Mouse (Mus musculus): ENCODE results near the gene 5430403G16Rik.
"Not testable (repeated sequence)": the region's sequence is repeated elsewhere in the genome, so short reads cannot be mapped to it uniquely, and the experiment has no call there.

5430403G16Rik gene

DNA sequence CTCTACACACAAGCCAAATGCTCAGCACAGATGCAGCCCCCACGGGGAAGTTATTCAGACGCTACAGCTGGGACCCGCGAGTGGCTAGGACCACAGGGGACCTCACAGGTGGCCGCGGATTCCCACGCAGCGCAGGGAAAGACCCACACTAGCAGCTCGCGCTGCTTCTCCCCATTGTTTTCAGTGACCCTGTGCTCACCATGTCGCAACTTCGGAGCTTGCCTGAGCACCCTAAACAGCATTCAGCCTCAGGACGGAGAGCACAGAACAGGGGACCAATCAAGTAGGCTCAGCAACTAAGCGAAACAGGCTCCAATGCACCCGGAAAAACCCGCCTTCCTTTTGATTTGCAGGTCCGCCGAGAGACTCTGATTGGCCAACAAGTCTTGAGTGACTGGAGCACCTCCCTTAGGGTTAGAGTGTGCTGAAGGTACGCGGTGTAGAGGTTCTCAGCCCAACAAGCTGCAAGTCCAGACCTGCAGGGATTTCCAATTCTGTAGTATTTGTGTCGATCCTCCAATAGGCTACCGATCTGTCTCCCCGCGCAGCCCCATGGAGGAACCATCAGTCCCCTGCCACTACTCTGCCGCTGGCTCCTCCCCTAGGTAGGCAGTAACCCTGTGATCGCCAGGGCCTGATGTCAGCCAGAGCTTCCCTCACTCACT, at the start of gene 5430403G16Rik:
TSS of gene 5430403G16Rik (minus strand) at position 505 of the 665 bp plus-strand sequence.
- peak; percentile 38 to 50 for DNase-seq (ENCODE audit: low spot score in 2 of 2)

DNA sequence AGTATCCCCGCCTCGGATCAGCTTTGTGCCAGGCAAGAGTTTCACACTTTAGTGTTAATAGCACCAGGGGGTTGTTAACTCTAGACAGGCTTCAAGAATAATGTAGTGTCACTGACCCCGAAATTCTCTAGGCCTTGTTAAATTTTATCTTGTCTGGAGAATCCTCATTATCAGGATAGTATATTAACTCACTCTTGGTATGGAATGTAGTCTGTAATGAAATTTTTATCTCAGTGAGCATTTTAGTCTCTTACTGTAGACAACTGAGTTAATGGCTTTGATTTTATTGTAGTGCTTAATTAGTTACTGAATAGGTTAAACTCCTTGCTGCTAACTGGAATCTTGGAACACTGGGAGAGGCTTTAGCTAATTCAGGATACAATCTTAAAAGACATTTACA, 26.5 kb upstream of the 5430403G16Rik start:
- DNase-seq (ENCODE audit: low spot score in 2 of 2) = not testable (repeated sequence)

DNA sequence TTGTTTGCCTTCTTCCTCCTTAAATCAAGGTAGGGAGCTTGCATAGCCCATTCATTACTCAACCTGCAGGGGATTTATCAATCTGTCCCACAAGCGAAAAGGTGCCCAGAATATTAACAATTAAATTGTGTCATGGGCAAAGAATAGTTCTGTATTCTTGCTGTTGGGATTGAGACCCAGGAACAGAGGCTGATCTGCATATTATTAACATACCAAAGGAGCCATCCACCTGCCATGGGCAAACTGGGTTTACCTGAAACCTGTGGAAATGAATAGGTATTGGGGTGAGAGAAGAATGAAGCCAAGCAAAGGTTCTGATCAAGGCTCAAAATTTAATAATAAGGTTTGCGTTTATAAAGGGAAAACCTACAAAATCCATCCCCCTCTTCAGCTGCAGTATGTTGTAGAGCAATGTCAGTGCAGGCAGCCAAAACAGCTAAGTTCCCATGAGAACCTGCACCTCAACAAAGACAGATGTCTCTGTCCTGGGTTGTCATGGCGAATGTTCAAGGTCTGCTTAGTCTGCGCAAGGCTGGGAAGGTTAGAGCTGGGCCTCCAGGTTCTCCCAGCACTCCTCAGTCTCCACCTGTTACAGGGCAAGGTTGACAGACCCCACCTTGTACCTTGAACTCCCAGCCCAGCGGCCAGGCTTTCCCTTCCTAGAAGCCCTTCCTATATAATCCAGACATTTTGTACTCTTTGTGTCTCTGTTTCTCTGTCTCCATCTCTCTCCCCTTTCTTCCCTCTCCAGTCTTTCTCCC, 544 bp upstream of the 5430403G16Rik start:
- DNase-seq (ENCODE audit: low spot score in 2 of 2) = not testable (repeated sequence)

DNA sequence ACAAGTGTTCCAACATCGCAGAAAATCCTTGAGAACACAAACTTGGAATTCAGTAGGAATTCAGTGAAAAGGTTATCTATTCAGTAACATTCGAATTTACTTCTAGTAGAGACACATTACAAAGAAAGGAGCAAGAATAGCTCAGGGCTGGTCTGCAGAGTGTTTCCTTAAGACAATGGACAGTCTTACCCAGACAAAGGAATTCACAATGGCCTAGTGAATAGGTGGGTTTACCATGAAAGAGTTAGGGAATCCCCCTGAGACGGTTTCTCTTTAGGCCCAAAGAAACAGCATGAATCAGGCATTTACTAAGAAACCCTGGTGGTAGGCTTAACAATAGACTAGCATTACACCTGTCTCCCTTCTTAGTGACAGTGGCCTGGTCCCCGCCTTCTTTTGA, 7.9 kb downstream of the 5430403G16Rik start:
- DNase-seq (ENCODE audit: low spot score in 2 of 2) = no peak
